Mouse (Mus musculus): ENCODE results near the gene Gm382. TPM values are rescaled to one million over a fixed set of nuclear protein-coding genes. Genes with fewer than 3 reads are reported as not detected.

Gm382 gene
- polyA plus RNA-seq (2015; fragmentation: Nextera tagmentation; extraction: Ambion mirVana) = not detected in 2 replicates

GRCm38 (mm10) chrX:127039672-127040071 is at the start of gene Gm382:
TSS of gene Gm382 (plus strand) at chrX:127039972.
- H3K9ac ChIP-seq (ENCODE audit: low read length) = no peak within 1 kb of the TSS
- H3K27me3 ChIP-seq (ENCODE audit: control insufficient read depth, insufficient read depth, low read length) = no peaks in the 10 kb centered on the region
- H3K36me3 ChIP-seq (ENCODE audit: control insufficient read depth, insufficient read depth, low read length) = no peaks in the 10 kb centered on the region
- H3K9me3 ChIP-seq (ENCODE audit: control insufficient read depth, low read length) = no peaks in the 10 kb centered on the region
- DNase-seq (ENCODE audit: low spot score) (no peak), ATAC-seq (ENCODE audit: low FRiP score, low TSS enrichment) (no peak)
- WGBS = 60% methylated on average over 1 of the region's 1 CpGs
- TF ChIP-seq CTCF (IDR thresholded peaks at IDR 0.05; ENCODE audit: low read depth) (no peak), EP300 (optimal IDR thresholded peaks at IDR 0.05) (no peak)
- no peak within 1 kb of the TSS for H3K4me2 ChIP-seq (replicated peaks; ENCODE audit: low read depth)
- H3K4me1 ChIP-seq (replicated peaks; ENCODE audit: control insufficient read depth, insufficient read depth) = no peaks in the 10 kb centered on the region
- no peak within 1 kb of the TSS for H3K27ac ChIP-seq (replicated peaks)
- H3K4me3 ChIP-seq (ENCODE audit: low read depth, low read length) = no peak within 1 kb of the TSS

GRCm38 (mm10) chrX:127070179-127070578 is 30.4 kb downstream of the Gm382 start:
- WGBS = 84% methylated on average over 2 of the region's 2 CpGs
- Histone ChIP-seq H3K9ac (ENCODE audit: low read length) (no peak overlapping the region), H3K27ac (replicated peaks) (no peak overlapping the region), H3K9me3 (ENCODE audit: control insufficient read depth, low read length) (no peaks in the 10 kb centered on the region), H3K27me3 (ENCODE audit: control insufficient read depth, insufficient read depth, low read length) (no peaks in the 10 kb centered on the region), H3K4me2 (replicated peaks; ENCODE audit: low read depth) (no peak overlapping the region), H3K4me1 (replicated peaks; ENCODE audit: control insufficient read depth, insufficient read depth) (no peaks in the 10 kb centered on the region), H3K36me3 (ENCODE audit: control insufficient read depth, insufficient read depth, low read length) (no peaks in the 10 kb centered on the region), H3K4me3 (ENCODE audit: low read depth, low read length) (no peak overlapping the region)
- DNase-seq (ENCODE audit: low spot score) (no peak), ATAC-seq (ENCODE audit: low FRiP score, low TSS enrichment) (no peak)
- no peak for TF ChIP-seq EP300 (optimal IDR thresholded peaks at IDR 0.05)
- no peak for TF ChIP-seq CTCF (IDR thresholded peaks at IDR 0.05; ENCODE audit: low read depth)

- ATAC-seq (ENCODE audit: low FRiP score, low TSS enrichment) (no peak), DNase-seq (ENCODE audit: low spot score) (no peak)
- H3K36me3 ChIP-seq (ENCODE audit: control insufficient read depth, insufficient read depth, low read length) = no peaks in the 10 kb centered on the region
- 63% methylated on average over 2 of the region's 2 CpGs for WGBS
- no peak overlapping the region for H3K9ac ChIP-seq (ENCODE audit: low read length)
- H3K4me3 ChIP-seq (ENCODE audit: low read depth, low read length) = no peak overlapping the region
- H3K4me2 ChIP-seq (replicated peaks; ENCODE audit: low read depth) = no peak overlapping the region
- no peaks in the 10 kb centered on the region for H3K27me3 ChIP-seq (ENCODE audit: control insufficient read depth, insufficient read depth, low read length)
- H3K4me1 ChIP-seq (replicated peaks; ENCODE audit: control insufficient read depth, insufficient read depth) = no peaks in the 10 kb centered on the region
- no peaks in the 10 kb centered on the region for H3K9me3 ChIP-seq (ENCODE audit: control insufficient read depth, low read length)
- TF ChIP-seq CTCF (IDR thresholded peaks at IDR 0.05; ENCODE audit: low read depth) (no peak), EP300 (optimal IDR thresholded peaks at IDR 0.05) (no peak)
- H3K27ac ChIP-seq (replicated peaks) = no peak overlapping the region
Measured at GRCm38 (mm10) chrX:127091282-127091681, 51.5 kb downstream of the Gm382 start.

GRCm38 (mm10) chrX:127093036-127093435 is 53.3 kb downstream of the Gm382 start:
- Histone ChIP-seq H3K4me1 (replicated peaks; ENCODE audit: control insufficient read depth, insufficient read depth) (no peaks in the 10 kb centered on the region), H3K9me3 (ENCODE audit: control insufficient read depth, low read length) (no peaks in the 10 kb centered on the region), H3K9ac (ENCODE audit: low read length) (no peak overlapping the region), H3K36me3 (ENCODE audit: control insufficient read depth, insufficient read depth, low read length) (no peaks in the 10 kb centered on the region), H3K27me3 (ENCODE audit: control insufficient read depth, insufficient read depth, low read length) (no peaks in the 10 kb centered on the region), H3K4me3 (ENCODE audit: low read depth, low read length) (no peak overlapping the region), H3K4me2 (replicated peaks; ENCODE audit: low read depth) (no peak overlapping the region), H3K27ac (replicated peaks) (no peak overlapping the region)
- DNase-seq (ENCODE audit: low spot score) = no peak
- no peak for ATAC-seq (ENCODE audit: low FRiP score, low TSS enrichment)
- TF ChIP-seq EP300 (optimal IDR thresholded peaks at IDR 0.05) (no peak), CTCF (IDR thresholded peaks at IDR 0.05; ENCODE audit: low read depth) (no peak)

- Histone ChIP-seq H3K27ac (replicated peaks) (no peak overlapping the region), H3K27me3 (ENCODE audit: control insufficient read depth, insufficient read depth, low read length) (no peaks in the 10 kb centered on the region), H3K4me2 (replicated peaks; ENCODE audit: low read depth) (no peak overlapping the region), H3K9me3 (ENCODE audit: control insufficient read depth, low read length) (no peaks in the 10 kb centered on the region), H3K4me3 (ENCODE audit: low read depth, low read length) (no peak overlapping the region), H3K36me3 (ENCODE audit: control insufficient read depth, insufficient read depth, low read length) (no peaks in the 10 kb centered on the region), H3K4me1 (replicated peaks; ENCODE audit: control insufficient read depth, insufficient read depth) (no peaks in the 10 kb centered on the region), H3K9ac (ENCODE audit: low read length) (no peak overlapping the region)
- WGBS = 77% methylated on average over 3 of the region's 3 CpGs
- DNase-seq (ENCODE audit: low spot score) (no peak), ATAC-seq (ENCODE audit: low FRiP score, low TSS enrichment) (no peak)
- no peak for TF ChIP-seq CTCF (IDR thresholded peaks at IDR 0.05; ENCODE audit: low read depth)
- TF ChIP-seq EP300 (optimal IDR thresholded peaks at IDR 0.05) = no peak
Measured at GRCm38 (mm10) chrX:127093961-127094360, 54.2 kb downstream of the Gm382 start.

- TF ChIP-seq CTCF (IDR thresholded peaks at IDR 0.05; ENCODE audit: low read depth) = no peak
- no peak for TF ChIP-seq EP300 (optimal IDR thresholded peaks at IDR 0.05)
- Histone ChIP-seq H3K27ac (replicated peaks) (no peak overlapping the region), H3K4me1 (replicated peaks; ENCODE audit: control insufficient read depth, insufficient read depth) (no peaks in the 10 kb centered on the region), H3K4me2 (replicated peaks; ENCODE audit: low read depth) (no peak overlapping the region), H3K9ac (ENCODE audit: low read length) (no peak overlapping the region), H3K9me3 (ENCODE audit: control insufficient read depth, low read length) (no peaks in the 10 kb centered on the region), H3K27me3 (ENCODE audit: control insufficient read depth, insufficient read depth, low read length) (no peaks in the 10 kb centered on the region), H3K36me3 (ENCODE audit: control insufficient read depth, insufficient read depth, low read length) (no peaks in the 10 kb centered on the region), H3K4me3 (ENCODE audit: low read depth, low read length) (no peak overlapping the region)
- WGBS = 64% methylated on average over 2 of the region's 2 CpGs
- ATAC-seq (ENCODE audit: low FRiP score, low TSS enrichment) = no peak
- DNase-seq (ENCODE audit: low spot score) = no peak
Measured at GRCm38 (mm10) chrX:127104341-127104740, 64.6 kb downstream of the Gm382 start.

Other genes with a start within 250 kb of the Gm382 start
- gene 4932411N23Rik, start 224.1 kb upstream of the Gm382 start, polyA plus RNA-seq (2015; fragmentation: Nextera tagmentation; extraction: Ambion mirVana) = not detected in 2 replicates